Mouse (Mus musculus) thymus, postnatal 4 days (tissue): ENCODE measurements around the gene Kank1.
A peak's percentile ranks its signal among the peaks of the same experiment; 100 is the strongest.

Source experiments
- DNase-seq: peaks from one replicate; pipeline ENCODE4 v3.0.0; 2021

Gene Kank1

DNA sequence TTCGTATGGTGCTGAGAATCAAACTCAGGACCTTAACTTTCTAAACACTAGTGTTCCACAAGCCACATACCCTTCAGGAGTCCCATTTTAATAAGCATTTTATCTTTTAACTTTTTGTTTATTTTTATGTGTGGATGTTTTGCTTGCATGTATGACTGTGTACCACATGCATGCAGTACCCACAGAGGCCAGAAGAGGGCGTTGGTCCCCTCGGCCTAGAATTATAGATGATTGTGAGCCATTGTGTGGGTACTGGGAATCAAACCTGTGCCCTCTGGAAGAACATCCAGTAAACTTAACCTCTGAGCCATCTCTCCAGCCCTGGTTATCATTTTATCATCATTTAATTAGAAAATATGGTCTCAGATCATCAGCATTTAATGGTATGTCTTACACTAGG is 136.8 kb downstream of the Kank1 start:
- DNase-seq: no peak

DNA sequence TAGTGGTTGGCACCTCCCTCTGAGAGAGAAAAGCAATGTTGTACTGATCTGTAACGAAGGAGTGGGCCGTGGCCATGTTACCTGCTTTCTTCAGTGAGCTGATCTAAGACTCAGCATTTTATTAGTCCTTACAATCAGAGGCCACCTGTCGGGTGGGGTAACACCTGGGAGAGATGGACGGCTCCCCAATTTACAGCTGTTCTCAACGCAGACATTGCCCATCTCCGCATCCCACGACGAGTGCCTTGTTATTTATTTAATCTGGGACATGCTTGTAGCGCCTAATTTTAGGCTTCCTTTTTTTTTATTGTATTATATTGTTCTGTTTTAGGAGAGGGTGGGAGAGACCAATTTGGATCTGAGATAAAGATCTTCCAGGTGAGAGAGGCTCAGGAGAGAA is 137.4 kb downstream of the Kank1 start:
- no peak for DNase-seq

DNA sequence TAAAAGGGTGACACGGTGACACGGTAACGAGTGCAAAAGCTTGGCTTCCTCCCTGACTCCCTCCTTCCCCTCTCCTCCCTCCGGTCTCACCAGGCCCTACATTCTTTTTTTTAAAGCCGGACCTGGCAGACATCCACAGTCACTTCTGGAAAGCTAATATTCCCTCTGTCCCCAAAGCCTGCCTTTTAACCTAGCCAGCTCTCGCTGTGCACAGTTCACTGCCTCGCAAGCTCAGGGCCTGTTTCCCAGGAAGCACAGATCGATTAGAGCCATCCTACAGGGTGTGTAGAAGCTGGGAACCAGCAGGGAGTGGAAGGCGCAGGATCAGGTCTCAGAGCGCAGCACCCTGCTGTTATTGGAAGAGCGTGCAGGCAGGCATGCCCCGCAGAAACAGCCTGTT is 138.2 kb downstream of the Kank1 start:
- DNase-seq: no peak

DNA sequence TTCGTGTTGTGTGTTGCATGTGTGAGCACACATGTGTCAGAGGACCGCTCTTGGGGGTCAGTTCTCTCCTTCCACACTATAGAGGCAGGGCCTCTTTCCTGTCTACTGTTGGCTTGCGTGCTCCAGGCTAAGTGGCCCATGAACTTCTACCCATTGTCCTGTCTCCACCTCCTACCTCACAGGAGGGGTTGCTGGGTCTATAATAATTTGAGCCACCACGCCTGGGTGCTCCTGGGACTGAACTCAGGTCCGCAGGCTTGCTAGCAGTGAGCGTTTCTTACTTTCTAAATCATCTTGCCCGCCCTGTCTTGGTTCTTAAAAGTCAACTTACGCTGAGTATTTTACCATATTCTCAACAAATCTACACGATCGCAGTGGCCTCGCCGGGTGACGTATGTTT is 140.1 kb downstream of the Kank1 start:
- no peak for DNase-seq

DNA sequence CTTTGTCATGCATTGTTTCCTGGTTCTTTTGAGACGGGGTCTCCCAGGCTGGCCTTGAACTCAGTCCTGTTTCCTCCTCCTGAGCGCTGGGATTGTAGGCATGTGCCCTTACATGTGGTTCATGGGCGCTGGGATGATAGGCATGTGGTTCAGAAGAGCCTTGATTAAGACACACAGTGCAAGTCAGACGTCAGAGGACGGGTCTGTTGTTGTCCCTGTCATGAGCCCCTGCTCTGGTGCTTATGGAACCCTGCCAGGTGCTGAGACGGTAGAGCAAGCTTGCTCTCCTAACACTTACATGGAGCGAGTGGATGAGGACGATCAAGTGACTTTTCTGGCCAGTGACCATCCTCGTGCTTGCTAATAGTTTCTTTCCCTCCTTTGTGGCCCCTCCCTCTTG is 143.9 kb downstream of the Kank1 start:
- DNase-seq: no peak

DNA sequence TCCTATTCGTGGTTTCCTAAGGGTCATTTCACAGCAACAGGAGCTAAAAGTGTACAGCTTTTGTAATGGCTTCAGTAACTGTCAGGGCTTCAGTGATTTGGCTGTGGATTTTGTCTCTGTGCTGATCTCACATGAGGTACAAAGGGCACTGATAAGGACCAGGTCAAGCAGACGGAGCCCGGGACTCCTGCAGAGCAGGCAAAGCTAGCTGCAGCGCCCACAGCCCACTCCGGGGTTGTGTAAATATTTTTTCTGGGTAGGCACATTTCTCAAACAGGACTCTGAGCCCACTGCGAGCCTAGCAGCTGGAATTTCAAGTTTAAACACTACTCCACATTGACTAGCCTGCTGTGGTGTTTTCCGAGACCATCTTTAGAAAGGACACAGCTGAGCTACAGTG is 145.2 kb downstream of the Kank1 start:
- no peak for DNase-seq

DNA sequence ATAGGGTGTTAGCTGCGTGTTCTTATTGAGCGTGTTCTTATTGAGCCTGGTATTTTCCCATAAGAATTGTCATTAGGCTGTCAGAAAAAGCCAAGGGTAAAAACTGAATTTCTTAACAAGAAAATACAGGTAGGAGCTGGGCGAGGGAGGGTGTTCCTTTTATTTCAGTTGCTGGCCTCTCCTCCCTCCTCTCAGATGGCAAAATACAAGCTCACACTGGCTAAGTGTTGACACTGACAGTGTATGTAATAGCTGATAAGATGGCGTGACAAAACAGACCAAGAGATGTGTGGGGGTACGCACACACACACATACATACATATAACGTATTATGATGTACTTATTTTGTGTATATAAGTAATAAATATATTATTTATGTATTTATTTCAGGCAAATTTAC is 145.7 kb downstream of the Kank1 start:
- DNase-seq: no peak

DNA sequence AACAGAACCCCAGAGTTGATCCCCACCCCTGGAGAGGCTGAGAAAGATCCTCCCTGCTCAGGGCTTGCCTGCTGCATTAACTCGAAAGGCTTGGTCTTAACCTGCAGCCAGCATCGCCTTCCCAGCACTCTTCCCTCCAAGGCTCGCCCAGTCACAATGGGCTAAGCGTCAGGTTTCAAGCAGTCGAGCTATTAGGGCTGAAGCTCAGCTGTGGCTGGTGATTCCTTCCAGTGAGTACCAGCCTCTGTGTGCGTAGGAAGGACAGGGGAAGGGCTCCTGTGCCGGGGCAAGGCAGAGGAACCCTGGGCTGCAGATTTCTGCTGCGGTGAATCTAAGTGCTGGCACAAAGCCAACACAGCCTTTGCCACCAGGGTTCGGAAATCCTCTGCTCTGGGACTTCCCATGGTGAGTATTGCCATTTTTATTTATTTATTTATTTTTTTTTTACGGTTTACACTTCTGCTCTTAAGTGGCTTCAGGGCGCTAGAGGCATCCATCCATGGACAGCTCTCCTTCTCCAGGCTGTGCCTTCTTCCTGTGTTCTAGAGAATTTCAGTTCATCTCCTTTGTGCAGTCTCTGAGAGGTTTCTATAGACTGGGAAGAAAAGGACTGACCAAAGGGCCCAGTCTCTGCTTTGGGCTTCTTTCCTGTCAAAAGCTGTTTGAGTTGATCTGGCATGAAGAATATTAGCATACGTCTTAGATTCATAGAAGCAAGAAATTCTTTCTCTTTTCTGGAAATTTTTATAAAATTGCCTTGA is 146.8 kb downstream of the Kank1 start:
- DNase-seq: no peak

DNA sequence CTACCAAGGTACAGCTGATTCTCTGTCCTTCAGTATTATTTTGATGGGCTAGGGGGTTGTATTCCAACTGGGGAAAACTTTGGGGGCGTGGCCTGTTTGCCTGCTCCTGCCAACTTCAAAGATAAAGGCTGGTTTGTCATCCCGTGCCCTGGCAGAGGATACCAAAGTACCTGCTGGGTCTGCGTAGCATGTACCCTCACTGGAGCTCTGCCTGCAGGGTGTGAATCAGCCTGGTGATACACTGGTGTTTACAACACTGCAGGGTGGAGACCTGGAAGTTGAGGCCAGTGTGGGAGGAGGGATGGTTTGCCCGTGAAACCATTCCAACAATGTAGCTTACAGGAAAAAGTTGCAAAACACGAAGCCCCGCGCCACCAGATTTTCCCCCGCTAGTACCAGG is 149.2 kb downstream of the Kank1 start:
- DNase-seq: no peak

DNA sequence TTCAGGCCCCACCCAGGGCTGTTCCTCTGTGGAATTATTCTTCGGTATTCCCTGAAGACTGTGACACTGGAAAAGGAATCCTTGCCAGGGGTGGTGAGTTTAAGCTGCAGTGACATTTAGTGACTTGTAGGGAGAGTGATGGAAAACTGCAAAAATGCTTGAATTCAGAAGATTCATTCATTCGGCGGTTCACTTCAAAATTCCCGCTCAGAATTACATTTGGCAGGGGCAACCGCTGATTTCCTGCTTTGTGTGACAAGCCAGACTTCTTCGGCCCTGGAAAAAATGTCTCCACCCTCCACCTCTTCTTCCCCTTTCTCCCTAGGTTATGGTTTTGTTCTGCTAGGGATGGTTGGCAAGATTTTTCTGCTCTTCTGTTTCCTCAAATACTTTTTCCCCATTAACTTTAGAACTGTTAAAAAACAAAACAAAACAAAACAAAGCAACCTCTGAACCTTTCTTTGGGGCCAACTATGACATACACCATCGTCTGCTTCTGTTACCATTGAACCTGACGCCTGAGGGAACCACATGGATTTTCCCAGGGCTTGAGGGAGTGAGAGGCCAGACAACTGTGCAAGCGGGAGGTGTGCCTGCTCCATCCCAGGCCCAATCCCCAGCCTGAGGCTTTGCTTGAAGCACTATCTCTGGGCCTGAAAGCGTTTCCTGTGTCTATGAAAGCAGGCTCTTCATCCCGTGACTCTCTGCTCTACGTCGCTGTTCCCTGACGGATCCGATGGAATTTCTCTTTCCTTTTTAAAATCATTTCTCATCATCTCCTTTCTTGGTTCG is 150.1 kb downstream of the Kank1 start:
- DNase-seq: no peak

DNA sequence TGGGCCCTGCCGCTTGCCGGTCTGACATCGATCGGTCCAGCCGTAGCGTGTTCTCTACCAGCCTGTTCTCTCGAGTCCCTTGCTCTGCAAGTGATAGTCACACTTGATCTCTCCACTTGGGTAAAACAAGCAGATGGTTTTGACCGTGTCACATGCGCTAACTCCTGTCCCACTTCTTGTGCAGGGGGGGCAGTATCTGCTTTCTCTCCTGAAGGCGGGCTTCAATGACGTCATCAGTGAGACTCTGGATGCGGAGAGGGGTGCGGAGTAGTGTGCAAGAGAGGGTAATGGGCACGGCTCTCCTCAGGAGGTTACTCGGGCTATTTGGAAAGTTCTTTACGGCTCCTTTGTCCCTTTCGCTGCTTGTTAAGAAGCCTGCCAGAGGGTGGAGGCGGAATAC is 151.1 kb downstream of the Kank1 start:
- no peak for DNase-seq

DNA sequence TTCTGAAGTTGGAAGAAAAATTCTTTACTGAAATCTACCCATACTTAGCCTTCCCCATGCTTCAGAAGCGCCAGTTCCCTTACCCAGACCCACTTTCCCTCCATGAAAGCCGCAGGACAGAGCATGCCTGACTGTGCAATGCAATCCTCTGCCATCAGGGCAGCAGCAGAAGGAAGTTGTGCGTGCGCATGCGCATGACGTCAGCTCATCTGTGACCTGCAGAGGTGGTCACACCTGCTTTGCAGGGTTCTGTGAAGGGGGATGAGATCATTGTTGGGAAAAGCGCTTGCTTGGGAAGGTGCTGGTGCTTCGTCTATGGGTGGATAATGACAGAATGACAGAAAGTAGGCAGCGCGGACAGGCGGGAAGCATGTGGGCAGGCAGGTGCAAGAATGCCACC is 155.4 kb downstream of the Kank1 start:
- DNase-seq: no peak

DNA sequence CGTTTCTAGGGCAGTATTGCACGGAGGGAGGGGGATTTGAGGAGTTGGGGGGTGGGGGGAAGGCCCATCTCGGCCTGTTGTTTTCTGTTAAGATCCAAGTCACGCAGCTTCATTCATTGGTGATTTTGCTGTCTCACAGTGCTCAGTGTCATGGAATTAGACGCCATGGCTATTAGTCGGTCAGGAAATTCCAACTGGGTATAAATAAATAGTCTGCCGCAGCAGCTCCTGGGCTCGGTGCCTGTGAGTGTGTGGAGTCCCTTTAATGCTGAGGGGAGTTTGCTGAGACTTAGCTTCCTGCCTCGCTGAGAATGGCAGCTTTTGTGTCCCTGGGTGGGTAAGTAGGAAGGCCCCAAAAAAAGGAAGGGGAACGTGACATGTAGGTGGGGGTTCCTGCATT is 158.3 kb downstream of the Kank1 start:
- no peak for DNase-seq

DNA sequence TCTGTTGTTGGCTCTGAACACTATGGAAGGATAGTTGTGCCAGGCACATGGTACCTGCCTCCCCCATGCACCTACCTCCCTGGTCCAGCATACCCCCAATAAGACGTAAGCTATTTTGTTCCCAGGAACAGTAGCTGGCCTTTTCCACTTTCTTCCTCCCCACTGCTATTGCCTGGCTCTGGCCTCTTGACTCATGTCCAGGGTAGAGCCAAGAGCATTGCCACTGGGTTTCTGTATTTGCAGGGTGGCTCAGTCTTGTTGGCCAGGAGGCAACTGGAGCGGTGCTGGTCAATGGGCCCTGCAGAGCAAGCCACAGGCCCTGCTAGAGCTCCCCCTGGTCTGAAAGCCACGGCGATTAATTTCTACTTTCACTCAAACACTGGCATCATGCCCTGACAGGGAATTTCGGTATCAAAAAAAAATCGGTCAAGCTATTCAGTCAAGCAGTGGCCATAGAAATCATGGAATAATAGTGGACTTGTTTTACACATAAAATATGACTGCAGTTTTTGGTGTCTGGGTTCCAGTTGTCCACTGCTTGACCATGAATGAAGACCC is 160.0 kb downstream of the Kank1 start:
- no peak for DNase-seq

DNA sequence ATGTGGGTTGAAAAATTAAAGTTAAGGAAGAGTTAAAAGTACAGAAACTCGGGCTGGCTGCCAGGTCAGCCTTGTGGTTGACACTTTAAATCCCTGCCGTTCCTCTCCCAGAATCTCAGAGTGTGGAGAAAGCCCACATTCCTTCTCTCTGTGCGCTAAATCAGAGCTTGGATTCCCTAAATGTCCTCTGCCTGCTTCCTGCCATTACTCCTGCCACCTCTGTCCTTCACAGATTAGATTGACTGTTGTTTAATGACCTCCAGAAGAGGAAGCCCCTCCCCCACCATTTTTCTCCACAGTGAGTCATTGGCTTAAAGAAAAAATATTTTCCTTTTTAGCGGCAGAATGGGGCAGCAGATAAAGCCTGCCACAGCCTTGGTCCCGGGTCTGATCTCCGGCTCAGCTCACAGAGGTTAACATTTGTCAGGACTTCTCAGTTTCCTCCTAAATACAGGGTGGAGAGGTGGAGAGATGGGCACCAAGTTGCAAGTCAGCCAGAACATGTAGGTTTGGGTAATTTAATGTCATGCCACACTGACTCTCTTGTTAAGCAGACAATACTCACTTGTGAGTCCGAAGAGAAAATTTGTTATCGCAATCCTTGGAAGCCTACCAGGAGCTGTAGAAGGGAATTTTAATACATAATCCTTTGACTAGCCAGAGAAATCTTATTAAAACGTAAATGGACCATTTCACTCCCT is 162.9 kb downstream of the Kank1 start:
- no peak for DNase-seq

DNA sequence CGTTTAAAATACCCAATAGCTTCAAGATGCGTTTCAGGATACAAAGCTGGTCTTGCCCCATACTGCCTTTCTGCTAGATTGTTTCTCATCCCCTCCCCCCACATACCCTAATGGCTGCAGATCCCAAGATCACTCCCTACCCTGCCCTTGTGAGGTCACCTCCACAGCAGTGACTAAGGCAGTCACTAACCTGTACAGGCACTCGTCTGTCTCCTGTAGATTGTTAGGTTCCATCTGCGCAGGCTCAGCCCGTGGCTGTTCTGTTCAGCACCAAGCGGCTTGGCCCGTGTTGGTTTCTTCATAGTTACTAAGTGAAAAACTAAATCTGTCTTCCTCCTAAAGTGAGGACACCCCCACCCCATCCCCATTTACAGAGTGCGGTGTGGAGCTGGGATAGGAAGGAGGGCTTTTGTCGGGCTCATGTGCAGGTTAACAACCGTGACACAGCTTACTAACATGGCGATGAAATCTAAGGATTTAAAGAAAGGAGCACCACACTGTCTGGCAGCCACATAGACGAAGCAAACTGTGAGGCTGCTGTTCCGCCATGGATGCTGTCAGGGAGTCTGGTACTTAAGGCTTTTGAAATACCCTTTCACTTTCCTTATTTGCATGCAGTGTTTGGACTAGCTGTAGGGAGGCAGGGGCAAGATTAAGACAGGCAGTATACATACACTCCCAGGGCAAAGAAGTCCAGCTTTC is 163.6 kb downstream of the Kank1 start:
- DNase-seq: no peak

DNA sequence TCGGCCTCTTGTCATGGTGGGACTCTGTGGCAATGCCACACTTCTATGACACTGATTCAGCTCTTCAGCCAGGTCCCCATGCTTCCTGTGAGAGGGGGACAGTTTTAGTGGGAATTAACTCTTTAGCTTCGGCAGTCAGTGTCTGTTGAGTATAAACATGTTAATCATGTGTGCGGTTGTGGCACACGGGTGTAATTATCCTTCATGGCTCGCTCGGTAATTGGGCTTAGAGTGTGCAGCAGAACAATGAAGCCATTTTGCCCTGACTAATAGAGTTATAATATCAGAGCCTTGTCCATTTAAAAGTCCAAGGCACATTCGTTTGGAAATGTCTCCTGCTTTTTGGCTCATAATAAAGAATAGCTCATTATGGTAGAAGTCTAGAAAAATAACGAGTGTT is 164.7 kb downstream of the Kank1 start:
- DNase-seq: no peak

DNA sequence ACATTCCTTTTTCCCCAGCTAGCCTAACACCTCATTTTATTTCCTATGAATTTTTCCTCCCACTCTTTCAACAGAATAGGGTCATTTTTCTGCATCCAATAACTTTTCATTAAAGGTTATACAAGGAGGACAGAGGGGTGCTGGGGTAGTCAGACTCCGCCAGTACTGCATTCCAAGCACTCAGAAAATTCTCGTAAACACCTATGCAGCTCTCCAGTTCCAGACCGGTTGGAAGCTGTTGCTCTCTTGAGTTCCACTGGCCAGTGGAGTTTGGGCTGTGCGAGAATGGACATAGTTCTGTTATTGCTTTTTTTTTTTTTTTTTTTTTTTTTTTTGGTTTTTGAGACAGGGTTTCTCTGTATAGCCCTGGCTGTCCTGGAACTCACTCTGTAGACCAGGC is 167.4 kb downstream of the Kank1 start:
- no peak for DNase-seq

DNA sequence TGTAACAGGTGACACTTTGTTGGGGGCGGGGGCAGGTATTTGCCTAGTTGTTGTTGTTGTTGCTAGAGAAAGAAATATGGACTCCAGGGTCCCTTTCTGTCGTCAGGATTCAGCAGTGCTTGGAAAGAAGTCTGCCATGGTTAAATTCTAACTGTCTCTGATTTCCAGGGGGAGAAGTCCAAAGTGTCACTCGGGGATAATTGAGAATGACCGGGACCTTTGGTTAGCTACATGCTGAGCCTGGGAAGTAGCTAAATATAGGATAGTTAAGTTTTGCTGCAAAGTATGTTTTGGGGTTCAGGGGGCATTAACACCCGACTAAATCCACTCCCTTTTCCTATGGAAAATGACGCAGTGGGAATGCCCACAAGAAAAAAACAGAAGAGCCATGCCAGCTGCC is 169.2 kb downstream of the Kank1 start:
- no peak for DNase-seq

DNA sequence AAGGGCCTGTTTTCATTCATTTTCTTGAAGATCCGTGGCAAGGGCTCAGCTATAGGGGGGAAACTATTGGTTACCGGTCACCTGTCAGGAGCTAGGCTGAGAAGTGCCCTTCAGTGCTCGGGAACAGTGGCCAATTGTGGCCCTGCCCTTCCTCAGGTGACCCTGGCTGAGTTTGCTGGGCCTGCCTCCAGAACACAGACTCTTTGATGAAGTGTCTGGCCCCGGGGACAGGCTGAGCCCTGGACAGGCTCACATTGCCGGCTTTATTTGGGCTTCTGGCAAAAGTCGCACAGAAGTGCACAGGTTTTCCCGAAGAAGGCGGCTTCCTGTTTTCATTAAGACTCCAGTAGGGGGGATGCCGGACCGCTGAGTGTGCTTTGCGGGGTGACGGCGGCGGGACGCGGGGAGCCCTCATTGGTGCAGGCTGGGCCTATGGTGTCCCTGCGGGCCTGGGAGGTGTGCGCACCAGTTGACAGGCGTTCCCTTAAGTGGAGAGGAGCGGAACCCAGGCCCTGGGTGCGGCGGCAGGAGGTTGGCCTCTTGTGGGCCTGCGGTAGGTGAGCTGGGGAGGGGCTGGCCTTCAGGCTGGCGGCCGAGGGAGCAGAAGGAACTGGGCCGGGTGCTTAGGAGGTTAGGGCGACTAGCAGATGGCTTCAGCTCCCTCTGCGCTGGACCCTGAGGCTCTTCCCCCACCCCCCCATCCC is 169.9 kb downstream of the Kank1 start:
- DNase-seq: peak; percentile 72

DNA sequence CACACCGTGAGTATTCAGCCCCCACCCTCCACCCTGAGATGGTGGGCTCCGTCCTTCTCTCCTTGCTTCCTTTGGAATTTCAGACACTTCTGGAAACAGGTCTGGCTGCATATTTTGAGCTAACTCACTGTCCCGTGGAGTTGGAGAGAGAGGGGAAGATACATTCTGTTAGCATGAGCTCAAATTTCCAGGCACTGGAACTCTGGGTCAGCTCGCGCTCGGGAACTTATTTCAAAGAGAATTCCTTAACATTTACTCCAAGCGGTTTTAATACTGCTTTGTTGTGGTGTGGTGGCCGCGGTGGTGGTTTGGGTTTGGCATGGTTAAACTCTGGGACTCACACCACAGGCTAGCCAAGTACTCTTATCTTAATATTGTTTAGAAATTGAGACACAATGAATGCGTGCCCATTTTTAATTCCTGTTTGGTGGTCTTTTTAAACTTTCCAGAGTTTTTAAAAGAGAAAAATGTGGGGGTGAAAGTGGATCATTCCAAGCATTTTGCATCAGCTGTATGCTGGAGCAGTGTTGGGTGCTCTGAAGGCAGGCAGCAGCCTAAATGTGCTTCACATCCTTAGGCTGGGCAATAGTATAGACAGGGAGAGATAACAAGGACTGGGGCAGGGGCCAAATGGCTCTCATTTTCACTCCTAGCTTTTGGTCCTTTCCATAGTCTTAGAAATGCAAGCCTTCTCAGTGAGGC is 170.6 kb downstream of the Kank1 start:
- no peak for DNase-seq

DNA sequence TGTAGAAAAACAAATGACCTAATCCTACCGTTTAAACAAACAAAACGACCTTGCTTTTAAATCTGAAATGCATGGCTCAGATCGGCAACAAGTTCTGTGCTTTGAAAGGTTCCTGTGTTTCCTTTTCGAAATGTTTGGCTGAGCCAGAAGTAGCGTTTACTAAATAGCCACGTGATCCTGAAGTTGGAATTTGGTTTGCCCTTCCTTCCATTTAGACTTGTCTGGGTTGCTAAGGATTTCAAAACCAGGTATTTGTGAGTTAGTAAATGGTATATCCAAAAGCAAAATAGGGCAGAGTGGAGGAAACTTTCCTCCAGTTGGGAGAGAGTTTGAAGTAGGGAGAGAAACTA is 171.1 kb downstream of the Kank1 start:
- DNase-seq: no peak
